Mouse (Mus musculus) liver, embryonic 13.5 days (tissue): ENCODE results near the gene 1700022I11Rik. TPM values are rescaled to one million over a fixed set of nuclear protein-coding genes. Genes with fewer than 3 reads are reported as not detected.

Experiments
- ATAC-seq: fragments of 200-750 bp; cut with Nextera tagmentation; 2 replicates; pipeline ENCODE4 v1.8.0; 2017; ENCODE audit warnings: low read depth, mild to moderate bottlenecking, moderate number of reproducible peaks, moderate library complexity
- DNase-seq: peaks from one replicate; pipeline ENCODE4 v3.0.0; 2022
- H3K27ac ChIP-seq: fragments of 300-500 bp; sonication (generic); 2 replicates; pipeline ENCODE4 v1.5.1; 2015; ENCODE audit warnings: moderate library complexity, mild to moderate bottlenecking, inconsistent platforms
- H3K27me3 ChIP-seq: fragments of 300-500 bp; sonication (generic); 2 replicates; pipeline ENCODE4 v1.6.1; 2015; ENCODE audit warnings: mild to moderate bottlenecking, inconsistent platforms
- H3K36me3 ChIP-seq: fragments of 300-500 bp; sonication (generic); 2 replicates; pipeline ENCODE4 v1.6.1; 2015; ENCODE audit warnings: mild to moderate bottlenecking, inconsistent platforms
- H3K4me1 ChIP-seq: fragments of 300-500 bp; sonication (generic); replicated peaks from 2 replicates; pipeline ENCODE4 v1.6.1; 2015; ENCODE audit warnings: inconsistent platforms
- H3K4me2 ChIP-seq: fragments of 300-500 bp; sonication (generic); 2 replicates; pipeline ENCODE4 v1.6.1; 2015; ENCODE audit warnings: inconsistent platforms, mild to moderate bottlenecking, moderate library complexity
- H3K4me3 ChIP-seq: fragments of 300-500 bp; sonication (generic); replicated peaks from 2 replicates; pipeline ENCODE4 v1.5.1; 2015; ENCODE audit warnings: mild to moderate bottlenecking, inconsistent platforms
- H3K9ac ChIP-seq: fragments of 300-500 bp; sonication (generic); 2 replicates; pipeline ENCODE4 v1.6.1; 2015; ENCODE audit warnings: mild to moderate bottlenecking, inconsistent platforms
- H3K9me3 ChIP-seq: fragments of 300-500 bp; sonication (generic); replicated peaks from 2 replicates; pipeline ENCODE4 v1.6.1; 2016; ENCODE audit warnings: inconsistent platforms
- WGBS: fragments of 180-500 bp; shearing (Covaris S2); methylation state at CpG from one replicate; pipeline ENCODE4 v1.1.7; 2015; ENCODE audit not compliant: insufficient replicate concordance; 5-methylcytosine and 5-hydroxymethylcytosine counted together
- polyA plus RNA-seq: library from polyadenylated mRNA; unstranded; fragments of >200 nt; fragmentation: Nextera tagmentation; extraction: Ambion mirVana; gene quantifications from 2 replicates; pipeline ENCODE4 v1.2.1, GENCODE M21; 2015

The 1700022I11Rik gene
- 0.13 and 0.15 TPM in 2 replicates for polyA plus RNA-seq

- H3K27me3 ChIP-seq = peaks cover 8% of the 10 kb centered on the region; the same call in 1 of the 2 replicates
- DNase-seq (no peak), ATAC-seq (no peak)
- 66% methylated on average over 4 of the region's 4 CpGs for WGBS
- no peaks in the 10 kb centered on the region for H3K36me3 ChIP-seq
- no peak within 1 kb of the TSS for H3K9ac ChIP-seq
- H3K4me3 ChIP-seq = no peak within 1 kb of the TSS
- H3K4me1 ChIP-seq = peaks cover 4% of the 10 kb centered on the region; the same call in 1 of the 2 replicates
- no peak within 1 kb of the TSS for H3K27ac ChIP-seq
- H3K9me3 ChIP-seq = no peaks in the 10 kb centered on the region
- H3K4me2 ChIP-seq = no peak within 1 kb of the TSS
Observed at GRCm38 (mm10) chr4:42969304-42969703, at the start of gene 1700022I11Rik. TSS of gene 1700022I11Rik (plus strand) at chr4:42969604.

- no peak for DNase-seq
- 65% methylated on average over 9 of the region's 9 CpGs for WGBS
- no peak overlapping the region for H3K4me3 ChIP-seq
Observed at GRCm38 (mm10) chr4:42920726-42921125, 48.7 kb upstream of the 1700022I11Rik start.

GRCm38 (mm10) chr4:42921536-42921935 lies 47.9 kb upstream of the 1700022I11Rik start:
- H3K27me3 ChIP-seq = peaks cover 89% of the 10 kb centered on the region
- DNase-seq = no peak
- 56% methylated on average over 2 of the region's 2 CpGs for WGBS

More at GRCm38 (mm10) chr4:42920726-42921125, 48.7 kb upstream of the 1700022I11Rik start:
- Histone ChIP-seq H3K27ac (no peak overlapping the region), H3K4me2 (no peak overlapping the region), H3K36me3 (no peaks in the 10 kb centered on the region), H3K9ac (no peak overlapping the region), H3K9me3 (no peaks in the 10 kb centered on the region), H3K4me1 (peaks cover 9% of the 10 kb centered on the region), H3K27me3 (peaks cover 92% of the 10 kb centered on the region)
- no peak for ATAC-seq

GRCm38 (mm10) chr4:42922056-42922455 lies 47.3 kb upstream of the 1700022I11Rik start:
- H3K36me3 ChIP-seq = no peaks in the 10 kb centered on the region
- DNase-seq (no peak), ATAC-seq (no peak)
- no peak overlapping the region for H3K4me3 ChIP-seq
- no peaks in the 10 kb centered on the region for H3K9me3 ChIP-seq
- no peak overlapping the region for H3K27ac ChIP-seq
- no peak overlapping the region for H3K4me2 ChIP-seq
- H3K27me3 ChIP-seq = peaks cover 87% of the 10 kb centered on the region
- H3K9ac ChIP-seq = no peak overlapping the region
- 56% methylated on average over 6 of the region's 6 CpGs for WGBS
- peaks cover 5% of the 10 kb centered on the region; the same call in 1 of the 2 replicates for H3K4me1 ChIP-seq

More at GRCm38 (mm10) chr4:42921536-42921935, 47.9 kb upstream of the 1700022I11Rik start:
- Histone ChIP-seq H3K27ac (no peak overlapping the region), H3K9ac (no peak overlapping the region), H3K4me1 (peaks cover 8% of the 10 kb centered on the region), H3K36me3 (no peaks in the 10 kb centered on the region), H3K4me2 (no peak overlapping the region), H3K4me3 (no peak overlapping the region), H3K9me3 (no peaks in the 10 kb centered on the region)
- no peak for ATAC-seq

GRCm38 (mm10) chr4:42922461-42922860 lies 46.9 kb upstream of the 1700022I11Rik start:
- no peak for DNase-seq
- no peak for ATAC-seq
- Histone ChIP-seq H3K9ac (no peak overlapping the region), H3K4me2 (no peak overlapping the region), H3K9me3 (no peaks in the 10 kb centered on the region), H3K27ac (no peak overlapping the region), H3K27me3 (peaks cover 83% of the 10 kb centered on the region), H3K36me3 (no peaks in the 10 kb centered on the region), H3K4me1 (peaks cover under 1% of the 10 kb centered on the region; the same call in 1 of the 2 replicates), H3K4me3 (no peak overlapping the region)
- WGBS = 69% methylated on average over 8 of the region's 8 CpGs

GRCm38 (mm10) chr4:42924095-42924710 lies 45.2 kb upstream of the 1700022I11Rik start:
- WGBS = 70% methylated on average over 13 of the region's 13 CpGs
- H3K4me1 ChIP-seq = no peaks in the 10 kb centered on the region
- H3K9me3 ChIP-seq = no peaks in the 10 kb centered on the region
- H3K36me3 ChIP-seq = no peaks in the 10 kb centered on the region
- H3K27ac ChIP-seq = no peak overlapping the region
- H3K27me3 ChIP-seq = peaks cover 68% of the 10 kb centered on the region
- DNase-seq (no peak), ATAC-seq (no peak)
- H3K9ac ChIP-seq = no peak overlapping the region
- no peak overlapping the region for H3K4me2 ChIP-seq
- H3K4me3 ChIP-seq = no peak overlapping the region

- ATAC-seq (no peak), DNase-seq (no peak)
- no peak overlapping the region for H3K4me3 ChIP-seq
- H3K36me3 ChIP-seq = no peaks in the 10 kb centered on the region
- H3K27me3 ChIP-seq = peaks cover 38% of the 10 kb centered on the region
- no peak overlapping the region for H3K9ac ChIP-seq
- no peak overlapping the region for H3K4me2 ChIP-seq
- H3K9me3 ChIP-seq = no peaks in the 10 kb centered on the region
- 62% methylated on average over 5 of the region's 5 CpGs for WGBS
- no peaks in the 10 kb centered on the region for H3K4me1 ChIP-seq
- H3K27ac ChIP-seq = no peak overlapping the region
Observed at GRCm38 (mm10) chr4:42928209-42928608, 41.2 kb upstream of the 1700022I11Rik start.

GRCm38 (mm10) chr4:42928952-42929351 lies 40.5 kb upstream of the 1700022I11Rik start:
- 79% methylated on average over 9 of the region's 9 CpGs for WGBS
- H3K9me3 ChIP-seq = no peaks in the 10 kb centered on the region
- H3K4me3 ChIP-seq = no peak overlapping the region
- H3K4me2 ChIP-seq = no peak overlapping the region
- no peaks in the 10 kb centered on the region for H3K36me3 ChIP-seq
- H3K27me3 ChIP-seq = peaks cover 41% of the 10 kb centered on the region
- H3K4me1 ChIP-seq = peaks cover 4% of the 10 kb centered on the region; the same call in 1 of the 2 replicates
- no peak for DNase-seq
- H3K9ac ChIP-seq = no peak overlapping the region
- no peak overlapping the region for H3K27ac ChIP-seq
- ATAC-seq = no peak

GRCm38 (mm10) chr4:42932229-42932969 lies 37.0 kb upstream of the 1700022I11Rik start:
- H3K4me2 ChIP-seq = no peak overlapping the region
- DNase-seq (no peak), ATAC-seq (no peak)
- peaks cover 44% of the 10 kb centered on the region for H3K27me3 ChIP-seq
- H3K9me3 ChIP-seq = no peaks in the 10 kb centered on the region
- peaks cover 4% of the 10 kb centered on the region; the same call in 1 of the 2 replicates for H3K4me1 ChIP-seq
- H3K9ac ChIP-seq = no peak overlapping the region
- no peak overlapping the region for H3K4me3 ChIP-seq
- H3K27ac ChIP-seq = no peak overlapping the region
- no peaks in the 10 kb centered on the region for H3K36me3 ChIP-seq
- WGBS = 52% methylated on average over 8 of the region's 8 CpGs

GRCm38 (mm10) chr4:42933630-42934029 lies 35.8 kb upstream of the 1700022I11Rik start:
- Histone ChIP-seq H3K36me3 (no peaks in the 10 kb centered on the region), H3K4me2 (peak overlapping the region; percentile 42), H3K4me3 (0 out of 2 replicates have a peak overlapping the region, but pooled peaks have one; percentile 4), H3K9ac (no peak overlapping the region), H3K27me3 (peaks cover 56% of the 10 kb centered on the region), H3K4me1 (peaks cover 4% of the 10 kb centered on the region; the same call in 1 of the 2 replicates), H3K27ac (no peak overlapping the region), H3K9me3 (no peaks in the 10 kb centered on the region)
- peak; percentile 34 for DNase-seq
- 6% methylated on average over 22 of the region's 22 CpGs for WGBS
- ATAC-seq = 0 out of 2 replicates have a peak, but pooled peaks have one; percentile 39

- Histone ChIP-seq H3K4me1 (no peaks in the 10 kb centered on the region), H3K27me3 (peaks cover 59% of the 10 kb centered on the region), H3K27ac (no peak overlapping the region), H3K9me3 (no peaks in the 10 kb centered on the region), H3K4me3 (no peak overlapping the region), H3K4me2 (no peak overlapping the region), H3K9ac (no peak overlapping the region), H3K36me3 (no peaks in the 10 kb centered on the region)
- 63% methylated on average over 7 of the region's 7 CpGs for WGBS
- DNase-seq (no peak), ATAC-seq (no peak)
Observed at GRCm38 (mm10) chr4:42941396-42941795, 28.0 kb upstream of the 1700022I11Rik start.
